Mouse (Mus musculus) limb, embryonic 13.5 days (tissue): ENCODE results near the gene Pigx. TPM values are rescaled to one million over a fixed set of nuclear protein-coding genes. Genes with fewer than 3 reads are reported as not detected.
"Not testable (repeated sequence)": the region's sequence is repeated elsewhere in the genome, so short reads cannot be mapped to it uniquely, and the experiment has no call there.

Experiments used
- ATAC-seq: fragments of 200-750 bp; cut with Nextera tagmentation; 2 replicates; pipeline ENCODE4 v1.8.0; 2017; ENCODE audit warnings: low read depth, moderate number of reproducible peaks, moderate TSS enrichment; ENCODE audit not compliant: low FRiP score
- H3K27ac ChIP-seq: fragments of 300-500 bp; sonication (generic); 2 replicates; pipeline ENCODE4 v1.5.1; 2015; ENCODE audit warnings: inconsistent platforms, mild to moderate bottlenecking, moderate library complexity
- H3K27me3 ChIP-seq: fragments of 300-500 bp; sonication (generic); 2 replicates; pipeline ENCODE4 v1.6.1; 2015; ENCODE audit warnings: mild to moderate bottlenecking, inconsistent platforms
- H3K36me3 ChIP-seq: fragments of 300-500 bp; sonication (generic); 2 replicates; pipeline ENCODE4 v1.6.1; 2015; ENCODE audit warnings: inconsistent platforms, mild to moderate bottlenecking, moderate library complexity
- H3K4me1 ChIP-seq: fragments of 300-500 bp; sonication (generic); 2 replicates; pipeline ENCODE4 v1.6.1; 2015; ENCODE audit warnings: inconsistent platforms
- H3K4me2 ChIP-seq: fragments of 300-500 bp; sonication (generic); replicated peaks from 2 replicates; pipeline ENCODE4 v1.6.1; 2015; ENCODE audit warnings: inconsistent platforms, mild to moderate bottlenecking, moderate library complexity
- H3K4me3 ChIP-seq: fragments of 300-500 bp; sonication (generic); 2 replicates; pipeline ENCODE4 v1.5.1; 2015; ENCODE audit warnings: moderate library complexity, mild to moderate bottlenecking, inconsistent platforms
- H3K9ac ChIP-seq: fragments of 300-500 bp; sonication (generic); 2 replicates; pipeline ENCODE4 v1.6.1; 2015; ENCODE audit warnings: mild to moderate bottlenecking, inconsistent platforms
- H3K9me3 ChIP-seq: fragments of 300-500 bp; sonication (generic); 2 replicates; pipeline ENCODE4 v1.6.1; 2016; ENCODE audit warnings: inconsistent platforms
- WGBS: fragments of 180-500 bp; shearing (Covaris S2); methylation state at CpG from one replicate; pipeline ENCODE4 v1.1.7; 2015; 5-methylcytosine and 5-hydroxymethylcytosine counted together
- polyA plus RNA-seq: library from polyadenylated mRNA; unstranded; fragments of >200 nt; fragmentation: Nextera tagmentation; extraction: Ambion mirVana; gene quantifications from 2 replicates; pipeline ENCODE4 v1.2.1, GENCODE M21; 2015

Gene Pigx
- polyA plus RNA-seq, 1 experiment from 2014 or later, result 124 TPM

DNA sequence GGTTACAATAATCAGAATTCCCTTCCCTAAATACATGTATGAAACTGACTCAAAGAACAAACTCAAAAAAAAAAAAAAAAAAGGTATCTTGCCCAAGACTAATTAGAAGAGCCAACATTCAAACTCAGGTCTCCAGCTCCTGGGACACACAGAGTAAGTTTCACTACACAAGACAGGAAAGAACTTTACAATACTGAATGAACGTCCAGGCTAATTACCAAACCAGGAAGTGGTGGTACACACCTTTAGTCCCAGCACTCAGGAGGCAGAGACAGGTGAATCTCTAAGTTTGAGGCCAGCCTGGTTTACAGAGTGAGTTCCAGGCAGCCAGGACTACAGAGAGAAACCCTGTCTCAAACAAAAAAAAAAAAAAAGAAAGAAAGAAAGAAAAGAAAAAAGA is 23.8 kb downstream of the Pigx start:
- WGBS, result 36% methylated on average over 1 of the region's 1 CpGs
- no peak overlapping the region for H3K4me3 ChIP-seq
- peaks cover 21% of the 10 kb centered on the region for H3K4me1 ChIP-seq
- no peaks in the 10 kb centered on the region for H3K27me3 ChIP-seq
- no peak for ATAC-seq
- H3K4me2 ChIP-seq, result no peak overlapping the region
- peaks cover 3% of the 10 kb centered on the region; the same call in 1 of the 2 replicates for H3K36me3 ChIP-seq
- H3K27ac ChIP-seq, result no peak overlapping the region
- H3K9ac ChIP-seq, result no peak overlapping the region
- H3K9me3 ChIP-seq, result no peaks in the 10 kb centered on the region

DNA sequence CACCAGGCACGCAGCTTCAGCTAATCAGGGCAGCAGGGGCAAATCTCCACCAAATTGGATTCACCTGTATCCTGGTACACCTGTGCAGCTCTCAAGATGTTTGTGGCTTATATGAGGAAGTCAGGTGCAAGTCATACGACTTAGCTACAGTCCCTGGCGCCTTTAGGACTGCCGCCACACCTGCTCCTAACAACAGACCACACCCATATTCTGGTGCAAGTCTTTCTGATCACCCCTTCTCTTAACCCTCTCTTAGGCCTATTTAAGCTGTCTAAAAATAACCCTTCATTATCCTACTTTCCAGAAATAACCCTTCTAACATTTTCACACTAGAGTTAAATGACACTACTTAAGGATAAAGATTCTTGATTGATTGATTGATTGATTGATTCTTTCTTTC is 29.5 kb downstream of the Pigx start:
- H3K9me3 ChIP-seq, H3K4me1 ChIP-seq, ATAC-seq, H3K9ac ChIP-seq, H3K4me2 ChIP-seq, H3K27me3 ChIP-seq, H3K4me3 ChIP-seq, H3K36me3 ChIP-seq, H3K27ac ChIP-seq: not testable (repeated sequence)
- WGBS, result 56% methylated on average over 4 of the region's 4 CpGs

DNA sequence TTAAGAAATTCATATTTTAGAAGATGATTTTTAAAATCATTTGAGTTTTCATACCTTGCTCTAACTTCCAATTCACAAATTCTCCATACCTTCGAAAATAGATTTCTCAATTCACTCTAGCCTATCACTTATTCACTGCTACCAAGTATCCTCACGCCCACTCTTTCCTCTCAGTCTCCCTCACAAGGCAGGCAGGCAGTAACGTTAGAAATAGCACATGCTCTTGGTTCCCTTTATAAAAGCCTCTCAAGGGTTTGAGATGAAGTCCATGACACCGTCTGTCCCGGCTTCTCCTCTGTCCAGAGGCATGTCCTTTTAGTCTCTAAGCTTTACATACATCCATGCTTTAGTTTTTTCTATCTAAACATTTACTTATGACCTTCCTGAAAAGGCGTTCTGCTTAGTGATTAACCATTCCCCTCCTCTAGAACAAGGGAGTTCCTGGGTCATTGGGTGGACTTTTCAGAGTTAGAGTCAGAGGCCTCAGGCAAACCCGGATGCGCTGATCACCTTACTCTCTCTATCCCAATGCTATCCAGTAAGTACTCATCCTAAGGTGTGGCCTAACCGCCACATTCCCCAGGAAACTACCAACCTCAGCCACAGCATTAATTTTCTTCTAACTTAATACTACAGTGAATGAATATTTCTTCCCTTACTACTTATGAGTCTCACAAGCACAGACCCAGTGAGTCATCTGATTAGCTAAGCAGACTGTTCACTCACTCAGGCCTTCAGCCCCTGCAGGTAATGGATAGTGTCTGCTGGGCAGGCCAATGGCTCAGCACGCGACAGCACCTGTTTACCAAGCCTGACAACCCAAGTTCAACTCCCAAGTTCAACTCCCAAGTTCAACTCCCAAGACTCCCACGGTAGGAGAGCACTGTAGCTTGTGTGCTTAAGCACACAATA is 30.9 kb downstream of the Pigx start:
- Histone ChIP-seq H3K4me3 (no peak overlapping the region), H3K9me3 (no peaks in the 10 kb centered on the region), H3K27ac (no peak overlapping the region), H3K36me3 (no peaks in the 10 kb centered on the region), H3K4me2 (no peak overlapping the region), H3K9ac (no peak overlapping the region), H3K27me3 (no peaks in the 10 kb centered on the region), H3K4me1 (no peaks in the 10 kb centered on the region)
- ATAC-seq, result no peak
- 84% methylated on average over 12 of the region's 12 CpGs for WGBS

DNA sequence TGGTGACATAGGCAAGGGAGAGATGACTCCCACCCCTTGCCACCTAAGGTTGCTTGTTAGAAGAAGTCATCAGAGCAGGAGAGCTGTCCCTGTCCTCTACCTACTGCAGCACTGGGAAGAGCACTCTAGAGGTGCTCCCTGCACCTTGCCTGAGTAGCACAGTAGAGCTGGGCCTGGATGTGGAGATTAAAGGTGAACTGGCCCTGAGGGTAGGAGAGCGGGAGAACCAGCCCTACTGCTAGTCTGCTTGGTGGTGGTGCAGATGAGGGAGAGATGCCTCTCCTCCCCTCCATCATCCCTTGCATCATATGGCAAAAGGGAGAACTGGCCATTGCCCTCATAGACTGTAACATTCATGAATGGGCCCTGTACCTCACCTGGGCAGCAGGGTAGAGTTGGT is 32.6 kb downstream of the Pigx start:
- no peaks in the 10 kb centered on the region for H3K36me3 ChIP-seq
- WGBS, result 86% methylated on average over 1 of the region's 1 CpGs
- H3K27me3 ChIP-seq, result no peaks in the 10 kb centered on the region
- H3K9me3 ChIP-seq, result no peaks in the 10 kb centered on the region
- no peaks in the 10 kb centered on the region for H3K4me1 ChIP-seq
- no peak for ATAC-seq
- H3K9ac ChIP-seq, result no peak overlapping the region
- H3K4me3 ChIP-seq, result no peak overlapping the region
- H3K4me2 ChIP-seq, result no peak overlapping the region
- H3K27ac ChIP-seq, result no peak overlapping the region

DNA sequence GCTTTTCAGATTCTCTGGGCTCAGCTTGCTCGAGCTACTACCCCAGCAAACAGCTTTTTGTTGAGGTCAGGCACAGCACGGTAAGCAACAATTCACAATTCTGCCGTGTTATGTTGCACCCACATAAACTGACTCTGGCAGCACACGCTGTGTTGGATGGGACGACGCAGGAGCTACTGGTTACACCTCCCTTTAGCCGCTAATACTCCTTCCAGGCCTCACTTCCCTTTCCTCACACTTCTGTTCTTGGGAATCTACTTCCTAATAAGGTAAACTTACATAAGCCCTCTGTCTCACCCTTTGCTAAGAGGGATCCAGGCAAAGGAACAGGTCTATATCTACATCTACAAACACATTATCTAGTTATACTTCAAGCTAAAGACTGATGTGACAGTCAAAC is 35.6 kb downstream of the Pigx start:
- Histone ChIP-seq H3K36me3 (no peaks in the 10 kb centered on the region), H3K9ac (no peak overlapping the region), H3K9me3 (no peaks in the 10 kb centered on the region), H3K4me1 (no peaks in the 10 kb centered on the region), H3K27me3 (no peaks in the 10 kb centered on the region), H3K4me3 (no peak overlapping the region), H3K27ac (no peak overlapping the region), H3K4me2 (no peak overlapping the region)
- 78% methylated on average over 7 of the region's 7 CpGs for WGBS
- ATAC-seq, result no peak

DNA sequence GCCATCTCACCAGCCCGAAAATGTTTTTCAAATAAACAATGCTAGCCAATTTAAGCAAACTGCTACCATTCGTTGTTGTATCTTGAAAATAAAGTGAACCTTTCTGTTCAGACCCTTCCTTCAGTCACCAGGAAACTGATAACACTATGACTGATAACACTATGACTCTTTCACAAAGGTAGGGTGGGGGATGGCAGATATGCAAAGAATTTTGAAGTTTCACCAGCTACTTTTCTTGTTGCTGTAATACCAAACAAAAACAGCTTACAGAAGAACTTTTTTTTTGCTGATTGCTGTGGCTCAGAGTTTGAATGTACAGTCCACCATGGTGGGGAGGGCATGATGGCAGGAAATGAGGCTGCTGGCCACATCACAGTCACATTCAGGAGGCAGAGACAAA is 37.3 kb downstream of the Pigx start:
- no peaks in the 10 kb centered on the region for H3K4me1 ChIP-seq
- H3K27me3 ChIP-seq, result no peaks in the 10 kb centered on the region
- no peak overlapping the region for H3K9ac ChIP-seq
- H3K36me3 ChIP-seq, result no peaks in the 10 kb centered on the region
- 82% methylated on average over 2 of the region's 2 CpGs for WGBS
- no peak overlapping the region for H3K27ac ChIP-seq
- H3K4me3 ChIP-seq, result no peak overlapping the region
- no peaks in the 10 kb centered on the region for H3K9me3 ChIP-seq
- H3K4me2 ChIP-seq, result no peak overlapping the region
- no peak for ATAC-seq

DNA sequence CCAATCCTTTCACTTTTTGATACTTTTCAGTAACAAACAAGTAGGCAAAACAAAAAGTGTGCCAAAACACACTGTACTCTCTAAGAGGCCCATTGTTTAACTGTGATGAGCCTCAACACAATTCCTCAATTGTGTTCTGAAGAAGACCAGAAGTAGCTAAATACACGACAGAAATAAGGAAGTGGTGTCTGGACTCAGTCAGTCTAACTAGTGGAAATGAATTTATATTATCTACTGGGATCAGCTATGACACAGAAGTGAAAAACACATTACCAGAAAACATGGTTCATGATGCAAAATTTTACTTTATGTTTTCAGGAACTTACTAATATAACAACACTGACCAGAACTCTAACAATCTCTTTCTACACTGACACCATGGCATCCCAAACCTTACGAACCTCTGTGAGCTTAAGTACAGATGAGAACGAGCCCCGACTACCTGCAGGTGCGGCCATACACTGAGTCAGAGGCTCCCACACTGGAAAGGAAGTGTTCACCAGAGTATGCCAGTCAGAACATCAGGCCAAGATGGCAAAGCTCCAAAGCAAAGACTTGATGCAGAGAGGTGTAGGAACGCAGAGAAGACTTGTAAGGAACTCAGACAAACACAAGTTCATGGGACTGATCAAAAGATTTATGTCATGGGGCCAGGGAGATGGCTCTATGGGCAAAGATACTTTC is 39.6 kb downstream of the Pigx start:
- Histone ChIP-seq H3K27me3 (no peaks in the 10 kb centered on the region), H3K36me3 (no peaks in the 10 kb centered on the region), H3K9ac (no peak overlapping the region), H3K9me3 (no peaks in the 10 kb centered on the region), H3K27ac (no peak overlapping the region), H3K4me2 (no peak overlapping the region), H3K4me1 (no peaks in the 10 kb centered on the region), H3K4me3 (no peak overlapping the region)
- no peak for ATAC-seq
- 76% methylated on average over 6 of the region's 6 CpGs for WGBS

DNA sequence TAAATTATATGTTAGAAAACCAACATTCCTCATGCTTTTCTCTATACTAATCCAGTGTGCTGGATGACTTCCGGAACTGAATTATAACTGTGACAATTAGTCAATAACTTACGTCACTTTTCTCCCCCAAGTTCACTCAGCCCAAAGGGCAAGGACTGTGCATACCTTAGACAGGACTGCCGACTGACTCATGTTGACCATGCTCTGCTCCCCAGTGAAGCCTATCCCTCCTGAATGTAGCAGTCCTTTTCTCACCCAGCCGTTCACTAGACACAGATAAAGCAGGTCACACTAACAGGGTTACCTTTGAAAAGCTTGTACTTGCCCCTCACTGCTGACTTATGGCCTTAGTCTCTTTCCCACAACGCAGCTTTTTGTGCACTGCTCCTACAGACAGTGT is 40.7 kb downstream of the Pigx start:
- no peaks in the 10 kb centered on the region for H3K4me1 ChIP-seq
- 86% methylated on average over 5 of the region's 5 CpGs for WGBS
- H3K9me3 ChIP-seq, result no peaks in the 10 kb centered on the region
- H3K9ac ChIP-seq, result no peak overlapping the region
- H3K4me2 ChIP-seq, result no peak overlapping the region
- H3K27ac ChIP-seq, result no peak overlapping the region
- H3K27me3 ChIP-seq, result no peaks in the 10 kb centered on the region
- no peak overlapping the region for H3K4me3 ChIP-seq
- no peaks in the 10 kb centered on the region for H3K36me3 ChIP-seq
- no peak for ATAC-seq

DNA sequence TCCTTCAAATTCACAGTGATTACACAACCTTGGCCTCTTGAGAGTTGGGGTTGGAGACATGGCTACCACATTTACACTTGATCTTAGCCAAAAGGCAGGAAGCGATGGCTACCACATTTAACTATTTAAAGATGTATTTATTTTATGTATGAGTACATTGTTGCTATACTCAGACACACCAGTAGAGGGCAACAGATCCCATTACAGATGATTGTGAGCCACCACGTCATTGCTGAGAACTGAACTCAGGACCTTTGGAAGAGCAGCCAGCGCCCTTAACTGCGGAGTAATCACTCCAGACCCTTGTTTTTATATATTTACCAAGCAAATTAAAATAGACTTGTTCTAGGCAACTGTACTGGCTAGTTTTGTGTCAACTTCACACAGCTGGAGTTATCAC is 57.2 kb downstream of the Pigx start:
- 93% methylated on average over 4 of the region's 4 CpGs for WGBS
- no peaks in the 10 kb centered on the region for H3K4me1 ChIP-seq
- no peak overlapping the region for H3K9ac ChIP-seq
- no peak overlapping the region for H3K27ac ChIP-seq
- H3K4me3 ChIP-seq, result no peak overlapping the region
- no peak overlapping the region for H3K4me2 ChIP-seq
- no peak for ATAC-seq
- no peaks in the 10 kb centered on the region for H3K9me3 ChIP-seq
- H3K27me3 ChIP-seq, result no peaks in the 10 kb centered on the region
- peaks cover 77% of the 10 kb centered on the region for H3K36me3 ChIP-seq

Other genes starting within 250 kb of the Pigx start
- gene Meltf, start 220.9 kb downstream of the Pigx start, polyA plus RNA-seq, result 2.1 and 2.5 TPM in 2 replicates
- gene Pigz, start 165.9 kb downstream of the Pigx start, polyA plus RNA-seq, result 0.50 and 0.79 TPM in 2 replicates
- 84.2 and 86.6 TPM in 2 replicates for gene 0610012G03Rik, start 151.2 kb downstream of the Pigx start, polyA plus RNA-seq
- 146 TPM in 2 replicates for gene Ncbp2, start 151.2 kb downstream of the Pigx start, polyA plus RNA-seq
- 16.8 and 18.2 TPM in 2 replicates for gene Senp5, start 96.5 kb downstream of the Pigx start, polyA plus RNA-seq
- 30.0 and 32.3 TPM in 2 replicates for gene Pak2, start 20.4 kb downstream of the Pigx start, polyA plus RNA-seq
- 30.0 and 33.2 TPM in 2 replicates for gene Cep19, start 60 bp upstream of the Pigx start, polyA plus RNA-seq
- gene Nrros, start 65.9 kb upstream of the Pigx start, polyA plus RNA-seq, result 12.3 and 14.3 TPM in 2 replicates
- 0.36 TPM in 1 of 2 replicates, not detected in the other for gene Bex6, start 80.1 kb upstream of the Pigx start, polyA plus RNA-seq
- gene Fbxo45, start 147.4 kb upstream of the Pigx start, polyA plus RNA-seq, result 10.5 and 12.3 TPM in 2 replicates
- gene Wdr53, start 147.5 kb upstream of the Pigx start, polyA plus RNA-seq, result 17.0 and 18.6 TPM in 2 replicates
- not detected in 2 replicates for gene Smco1, start 171.7 kb upstream of the Pigx start, polyA plus RNA-seq
- 37.1 and 37.2 TPM in 2 replicates for gene Rnf168, start 177.7 kb upstream of the Pigx start, polyA plus RNA-seq
- 29.4 and 35.7 TPM in 2 replicates for gene Ubxn7, start 232.5 kb upstream of the Pigx start, polyA plus RNA-seq